Mouse (Mus musculus) layer of hippocampus, postnatal 10 days (tissue): ENCODE results near the gene Gm1330. TPM values are rescaled to one million over a fixed set of nuclear protein-coding genes. Genes with fewer than 3 reads are reported as not detected.
"Not testable (repeated sequence)": the region's sequence is repeated elsewhere in the genome, so short reads cannot be mapped to it uniquely, and the experiment has no call there.

Source experiments
- DNase-seq, 2 experiments: peaks; one replicate each; pipeline ENCODE4 v3.0.0; 2021; ENCODE audit warnings: low spot score in 2 of 2
- long read RNA-seq: library from polyadenylated mRNA; stranded (forward); transcript quantifications from one replicate; pipeline ENCODE4 v2.0.0, GENCODE M21; 2023
- total RNA-seq, 2 experiments: library from RNA; stranded (reverse); gene quantifications; 2 replicates each; pipeline ENCODE4 v1.2.3; 2021

The Gm1330 gene
- not detected for total RNA-seq
- long read RNA-seq = 0 reads

- DNase-seq = no peak
These were observed at the start of gene Gm1330 for GRCm38 (mm10) chr2:149003151-149003550. Gene Gm1330, minus strand, starts transcription at chr2:149003251.

DNA sequence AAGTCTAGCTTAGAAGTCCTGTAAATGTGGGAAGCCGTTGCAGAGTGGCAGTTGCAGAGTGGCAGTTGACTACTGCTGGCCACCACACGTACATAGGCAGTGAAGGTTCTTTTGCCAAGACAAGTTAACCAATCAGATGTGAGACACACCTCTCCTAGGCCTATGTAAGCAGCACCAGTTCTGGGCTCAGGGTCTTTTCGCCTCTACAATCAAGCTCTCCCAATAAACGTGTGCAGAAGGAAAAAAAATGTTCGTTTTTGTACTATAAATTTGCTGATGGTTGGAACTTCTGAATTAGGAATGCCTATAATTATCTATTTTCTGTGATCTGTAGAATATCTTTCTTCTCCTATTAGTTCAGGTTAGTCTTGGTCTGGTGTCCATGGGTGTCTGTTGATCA, 14.1 kb upstream of the Gm1330 start, which contains the start of gene Gm10750:
Gm10750 (minus strand) TSS at position 101 of the 400 bp plus-strand sequence.
- DNase-seq = not testable (repeated sequence)

DNA sequence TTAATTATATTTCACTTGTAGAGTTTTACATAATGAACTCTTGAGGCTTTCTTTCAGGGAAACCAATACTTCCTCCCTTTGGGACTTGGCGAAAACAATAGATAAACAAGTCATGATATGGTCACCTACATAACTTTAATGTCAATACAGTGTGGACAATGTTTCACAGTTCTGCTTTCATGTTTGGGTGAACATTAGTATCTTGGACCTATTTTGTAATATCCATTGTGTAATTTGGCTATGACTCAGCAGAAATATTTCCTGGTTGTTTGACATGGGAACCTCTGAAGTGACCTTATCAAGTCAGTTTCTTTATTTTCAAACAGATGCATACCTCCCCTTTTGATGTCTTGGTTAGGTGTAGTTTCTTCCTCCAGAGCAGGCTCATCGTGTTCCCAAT, 1.8 kb upstream of the Gm1330 start:
- no peak for DNase-seq

- DNase-seq = no peak
These were observed 7.9 kb downstream of the Gm1330 start for GRCm38 (mm10) chr2:148995133-148995532.

Other genes starting within 250 kb of the Gm1330 start
- gene Cst11, start 231.8 kb downstream of the Gm1330 start, total RNA-seq = not detected
- gene 8030411F24Rik, start 221.2 kb downstream of the Gm1330 start, total RNA-seq = not detected
- not detected for gene Cst12, start 213.9 kb downstream of the Gm1330 start, total RNA-seq
- gene Cst8, start 204.5 kb downstream of the Gm1330 start, total RNA-seq = not detected
- not detected for gene Cst13, start 183.2 kb downstream of the Gm1330 start, total RNA-seq
- not detected for gene Cst9, start 168.1 kb downstream of the Gm1330 start, total RNA-seq
- not detected for gene 9230104L09Rik, start 138.2 kb downstream of the Gm1330 start, total RNA-seq
- gene Cst3, start 127.6 kb downstream of the Gm1330 start, total RNA-seq = 1,000 to 10,000 TPM; 2,230 to 2,265 TPM
- not detected for gene Gm10750, start 14.0 kb upstream of the Gm1330 start, total RNA-seq